Mouse (Mus musculus) embryonic fibroblast, embryonic 13.5 days (primary cell): ENCODE measurements around the gene Prss46. TPM values are rescaled to one million over a fixed set of nuclear protein-coding genes. Genes with fewer than 3 reads are reported as not detected.

Source experiments
- H3K27ac ChIP-seq: 2 replicates; pipeline ENCODE4 v1.5.1; 2012; ENCODE audit warnings: low read length, control low read depth, inconsistent platforms; ENCODE audit not compliant: insufficient read depth
- H3K4me1 ChIP-seq: 2 replicates; pipeline ENCODE4 v1.6.1; 2011; ENCODE audit warnings: low read length; ENCODE audit not compliant: control insufficient read depth, insufficient read depth
- H3K4me3 ChIP-seq: 2 replicates; pipeline ENCODE4 v1.5.1; 2011; ENCODE audit warnings: mild to moderate bottlenecking, control low read depth, low read length; ENCODE audit not compliant: insufficient read depth
- CTCF ChIP-seq: IDR thresholded peaks from 2 replicates; pipeline ENCODE4 v1.5.1; 2011; ENCODE audit warnings: mild to moderate bottlenecking, control low read depth, low read length, moderate library complexity, borderline replicate concordance; ENCODE audit not compliant: insufficient read depth
- POLR2A ChIP-seq: IDR thresholded peaks from 2 replicates; pipeline ENCODE4 v1.6.1; 2011; ENCODE audit warnings: low read depth, mild to moderate bottlenecking, control low read depth, low read length, moderate library complexity
- polyA plus RNA-seq: library from polyadenylated mRNA; stranded (reverse); fragments of >200 nt; gene quantifications from 2 replicates; pipeline ENCODE4 v1.2.4, GENCODE M21; 2011; ENCODE audit warnings: low read depth; ENCODE audit not compliant: missing spikeins, insufficient read length

Prss46 gene
- polyA plus RNA-seq, 1 experiment, result 0.86 TPM

- no peaks in the 10 kb centered on the region for H3K4me1 ChIP-seq
- TF ChIP-seq POLR2A, result no peak
- TF ChIP-seq CTCF, result no peak
- no peak overlapping the region for H3K4me3 ChIP-seq
- H3K27ac ChIP-seq, result no peak overlapping the region
Observed at GRCm38 (mm10) chr9:110893429-110893828, 49.1 kb downstream of the Prss46 start.

- TF ChIP-seq POLR2A (no peak), CTCF (no peak)
- Histone ChIP-seq H3K4me3 (no peak overlapping the region), H3K4me1 (no peaks in the 10 kb centered on the region), H3K27ac (no peak overlapping the region)
Observed at GRCm38 (mm10) chr9:110895507-110895906, 51.2 kb downstream of the Prss46 start.

- Histone ChIP-seq H3K4me3 (no peak overlapping the region), H3K27ac (no peak overlapping the region), H3K4me1 (no peaks in the 10 kb centered on the region)
- TF ChIP-seq CTCF, result no peak
Observed at GRCm38 (mm10) chr9:110895994-110896393, 51.7 kb downstream of the Prss46 start.

GRCm38 (mm10) chr9:110896595-110896994 lies 52.3 kb downstream of the Prss46 start:
- no peak overlapping the region for H3K27ac ChIP-seq
- no peaks in the 10 kb centered on the region for H3K4me1 ChIP-seq
- no peak overlapping the region for H3K4me3 ChIP-seq
- no peak for TF ChIP-seq POLR2A
- TF ChIP-seq CTCF, result no peak

- Histone ChIP-seq H3K4me1 (no peaks in the 10 kb centered on the region), H3K4me3 (no peak overlapping the region), H3K27ac (no peak overlapping the region)
- no peak for TF ChIP-seq POLR2A
- TF ChIP-seq CTCF, result no peak
Observed at GRCm38 (mm10) chr9:110899451-110900008, 55.2 kb downstream of the Prss46 start.

GRCm38 (mm10) chr9:110901204-110901603 lies 56.9 kb downstream of the Prss46 start:
- TF ChIP-seq CTCF (no peak), POLR2A (no peak)
- H3K4me1 ChIP-seq, result no peaks in the 10 kb centered on the region
- no peak overlapping the region for H3K27ac ChIP-seq
- no peak overlapping the region for H3K4me3 ChIP-seq

GRCm38 (mm10) chr9:110902271-110902670 lies 58.0 kb downstream of the Prss46 start:
- H3K4me1 ChIP-seq, result no peaks in the 10 kb centered on the region
- no peak overlapping the region for H3K27ac ChIP-seq
- H3K4me3 ChIP-seq, result no peak overlapping the region
- TF ChIP-seq POLR2A (no peak), CTCF (no peak)

Other genes with a start within 250 kb of the Prss46 start
- 107 and 109 TPM in 2 replicates for gene Nradd, start 220.1 kb upstream of the Prss46 start, polyA plus RNA-seq
- gene Nbeal2, start 190.3 kb upstream of the Prss46 start, polyA plus RNA-seq, result 1.8 TPM in 2 replicates
- gene Ccdc12, start 188.0 kb upstream of the Prss46 start, polyA plus RNA-seq, result 34.4 and 43.2 TPM in 2 replicates
- not detected in 2 replicates for gene Myl3, start 102.6 kb upstream of the Prss46 start, polyA plus RNA-seq
- gene Pth1r, start 97.4 kb upstream of the Prss46 start, polyA plus RNA-seq, result 9.0 and 13.3 TPM in 2 replicates
- gene Prss42, start 46.3 kb upstream of the Prss46 start, polyA plus RNA-seq, result not detected in 2 replicates
- not detected in 2 replicates for gene Prss44, start 30.5 kb upstream of the Prss46 start, polyA plus RNA-seq
- not detected in 2 replicates for gene Prss43, start 17.8 kb upstream of the Prss46 start, polyA plus RNA-seq
- not detected in 2 replicates for gene Prss45, start 9.9 kb upstream of the Prss46 start, polyA plus RNA-seq
- not detected in 2 replicates for gene Prss50, start 13.5 kb downstream of the Prss46 start, polyA plus RNA-seq
- 3.5 and 7.1 TPM in 2 replicates for gene Als2cl, start 35.4 kb downstream of the Prss46 start, polyA plus RNA-seq
- 0.28 and 0.56 TPM in 2 replicates for gene Tmie, start 35.6 kb downstream of the Prss46 start, polyA plus RNA-seq
- not detected in 2 replicates for gene Fam240a, start 72.4 kb downstream of the Prss46 start, polyA plus RNA-seq
- not detected in 2 replicates for gene Tdgf1, start 101.7 kb downstream of the Prss46 start, polyA plus RNA-seq
- not detected in 2 replicates for gene Lrrc2, start 107.0 kb downstream of the Prss46 start, polyA plus RNA-seq
- gene Rtp3, start 146.1 kb downstream of the Prss46 start, polyA plus RNA-seq, result not detected in 2 replicates
- gene Ltf, start 174.8 kb downstream of the Prss46 start, polyA plus RNA-seq, result not detected in 2 replicates
- gene Ccrl2, start 213.0 kb downstream of the Prss46 start, polyA plus RNA-seq, result not detected in 2 replicates